Mouse (Mus musculus) embryonic facial prominence, embryonic 15.5 days (tissue): Measurements from ENCODE around the gene Rasgef1a. TPM values are rescaled to one million over a fixed set of nuclear protein-coding genes. Genes with fewer than 3 reads are reported as not detected.
A peak's percentile ranks its signal among the peaks of the same experiment; 100 is the strongest.

Experiments
- ATAC-seq: fragments of 200-750 bp; cut with Nextera tagmentation; 2 replicates; pipeline ENCODE4 v1.8.0; 2017; ENCODE audit warnings: low read depth, moderate TSS enrichment; ENCODE audit not compliant: insufficient number of reproducible peaks, low FRiP score, low TSS enrichment
- H3K27ac ChIP-seq: fragments of 300-500 bp; sonication (generic); replicated peaks from 2 replicates; pipeline ENCODE4 v1.5.1; 2015; ENCODE audit warnings: mild to moderate bottlenecking, inconsistent platforms
- H3K27me3 ChIP-seq: fragments of 300-500 bp; sonication (generic); 2 replicates; pipeline ENCODE4 v1.6.1; 2015; ENCODE audit warnings: inconsistent platforms
- H3K36me3 ChIP-seq: fragments of 300-500 bp; sonication (generic); 2 replicates; pipeline ENCODE4 v1.6.1; 2015; ENCODE audit warnings: mild to moderate bottlenecking, inconsistent platforms
- H3K4me1 ChIP-seq: fragments of 300-500 bp; sonication (generic); 2 replicates; pipeline ENCODE4 v1.6.1; 2015; ENCODE audit warnings: inconsistent platforms
- H3K4me2 ChIP-seq: fragments of 300-500 bp; sonication (generic); replicated peaks from 2 replicates; pipeline ENCODE4 v1.6.1; 2015; ENCODE audit warnings: mild to moderate bottlenecking, inconsistent platforms
- H3K4me3 ChIP-seq: fragments of 300-500 bp; sonication (generic); replicated peaks from 2 replicates; pipeline ENCODE4 v1.5.1; 2015; ENCODE audit warnings: mild to moderate bottlenecking, inconsistent platforms
- H3K9ac ChIP-seq: fragments of 300-500 bp; sonication (generic); 2 replicates; pipeline ENCODE4 v1.6.1; 2015; ENCODE audit warnings: inconsistent platforms
- H3K9me3 ChIP-seq: fragments of 300-500 bp; sonication (generic); replicated peaks from 2 replicates; pipeline ENCODE4 v1.6.1; 2016; ENCODE audit warnings: inconsistent platforms
- WGBS: fragments of 180-500 bp; shearing (Covaris S2); methylation state at CpG from one replicate; pipeline ENCODE4 v1.1.7; 2015; 5-methylcytosine and 5-hydroxymethylcytosine counted together
- polyA plus RNA-seq: library from polyadenylated mRNA; unstranded; fragments of >200 nt; fragmentation: Nextera tagmentation; extraction: Ambion mirVana; gene quantifications from 2 replicates; pipeline ENCODE4 v1.2.1, GENCODE M21; 2015

Rasgef1a gene
- 0.64 and 0.73 TPM in 2 replicates for polyA plus RNA-seq

GRCm38 (mm10) chr6:118010756-118011615, at the start of gene Rasgef1a:
TSS of gene Rasgef1a (plus strand) at chr6:118011438.
- no peak for ATAC-seq

DNA sequence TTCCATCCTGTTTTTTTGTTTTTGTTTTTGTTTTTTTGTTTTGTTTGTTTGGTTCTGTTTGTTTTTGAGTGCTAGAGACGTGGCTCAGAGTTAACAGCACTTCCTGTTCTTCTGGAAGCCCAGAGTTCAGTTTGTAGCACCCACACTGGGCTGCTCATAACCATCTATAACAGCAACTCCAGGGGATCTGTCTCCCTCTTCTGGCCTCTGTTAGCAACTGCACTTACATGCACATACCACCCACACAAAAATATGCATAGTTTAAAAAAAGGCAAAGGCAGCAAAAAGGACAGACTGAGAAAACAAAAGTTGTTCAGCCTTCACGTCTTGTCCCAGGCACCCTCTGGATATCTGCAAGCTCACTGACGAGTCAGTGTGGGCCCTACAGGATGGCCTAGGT, 48.0 kb upstream of the Rasgef1a start:
- Histone ChIP-seq H3K4me1 (no peaks in the 10 kb centered on the region), H3K27me3 (no peaks in the 10 kb centered on the region), H3K27ac (no peak overlapping the region), H3K36me3 (no peaks in the 10 kb centered on the region), H3K4me2 (no peak overlapping the region), H3K9ac (no peak overlapping the region), H3K4me3 (no peak overlapping the region), H3K9me3 (no peaks in the 10 kb centered on the region)
- no peak for ATAC-seq
- WGBS = 81% methylated on average over 3 of the region's 3 CpGs

More at GRCm38 (mm10) chr6:118010756-118011615, at the start of gene Rasgef1a:
- WGBS = 11% methylated on average over 58 of the region's 70 CpGs
- peak within 1 kb of the TSS; percentile 42 for H3K4me3 ChIP-seq
- peaks cover 41% of the 10 kb centered on the region for H3K27me3 ChIP-seq
- H3K9me3 ChIP-seq = no peaks in the 10 kb centered on the region
- no peak within 1 kb of the TSS for H3K27ac ChIP-seq
- H3K36me3 ChIP-seq = no peaks in the 10 kb centered on the region
- H3K9ac ChIP-seq = 0 out of 2 replicates have a peak within 1 kb of the TSS, but pooled peaks have one; percentile 12
- H3K4me1 ChIP-seq = peaks cover 9% of the 10 kb centered on the region
- peak within 1 kb of the TSS; percentile 90 for H3K4me2 ChIP-seq

- Histone ChIP-seq H3K4me3 (no peak overlapping the region), H3K27ac (no peak overlapping the region), H3K27me3 (no peaks in the 10 kb centered on the region), H3K4me2 (no peak overlapping the region), H3K9me3 (no peaks in the 10 kb centered on the region), H3K36me3 (no peaks in the 10 kb centered on the region), H3K4me1 (no peaks in the 10 kb centered on the region), H3K9ac (no peak overlapping the region)
- no peak for ATAC-seq
- 36% methylated on average over 9 of the region's 9 CpGs for WGBS
Observed at GRCm38 (mm10) chr6:117966729-117967128, 44.5 kb upstream of the Rasgef1a start.

DNA sequence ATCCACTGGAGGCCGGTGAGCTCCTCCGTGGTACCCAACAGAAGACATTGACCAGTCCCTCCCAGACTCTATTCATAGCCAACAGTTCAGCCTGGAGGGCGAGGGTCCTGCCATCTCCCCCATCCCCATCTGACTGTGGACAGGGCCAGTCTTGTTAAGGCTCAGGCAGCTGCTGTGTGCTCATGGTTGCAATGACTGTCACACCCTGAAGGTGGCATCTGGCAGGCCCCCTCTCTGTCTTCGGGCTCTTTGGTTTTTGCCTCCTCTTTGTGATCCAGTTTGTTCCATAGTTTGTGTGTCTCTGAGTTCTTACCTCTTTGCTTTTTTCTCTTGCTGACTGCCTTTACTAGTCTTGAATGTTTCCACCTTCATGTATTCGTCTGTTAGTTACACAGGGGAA, 24.1 kb upstream of the Rasgef1a start:
- Histone ChIP-seq H3K27ac (no peak overlapping the region), H3K9ac (no peak overlapping the region), H3K4me2 (no peak overlapping the region), H3K9me3 (no peaks in the 10 kb centered on the region), H3K4me1 (no peaks in the 10 kb centered on the region), H3K36me3 (no peaks in the 10 kb centered on the region), H3K27me3 (no peaks in the 10 kb centered on the region), H3K4me3 (no peak overlapping the region)
- no peak for ATAC-seq
- 58% methylated on average over 5 of the region's 5 CpGs for WGBS

DNA sequence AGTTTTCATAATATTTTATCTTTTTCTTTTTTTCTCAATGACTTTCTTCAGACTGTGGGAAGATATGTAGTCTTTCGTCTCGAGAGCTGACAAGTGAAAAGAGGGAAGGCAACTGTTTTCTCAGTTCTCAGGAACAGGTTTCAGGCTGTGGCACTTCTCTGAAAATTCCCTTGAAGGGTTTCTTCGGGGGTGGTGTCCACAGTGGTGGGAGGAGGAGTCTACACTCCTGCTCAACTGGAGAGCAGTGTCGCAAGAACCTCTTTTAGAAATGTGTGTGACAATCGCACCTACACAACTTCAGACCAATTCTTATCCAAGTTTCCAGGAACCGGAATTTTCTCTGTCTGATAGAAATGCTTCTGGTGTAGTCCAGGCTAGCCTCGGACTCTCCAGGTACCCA, 22.0 kb upstream of the Rasgef1a start:
- Histone ChIP-seq H3K4me3 (no peak overlapping the region), H3K4me2 (no peak overlapping the region), H3K27ac (no peak overlapping the region), H3K27me3 (no peaks in the 10 kb centered on the region), H3K36me3 (no peaks in the 10 kb centered on the region), H3K9me3 (no peaks in the 10 kb centered on the region), H3K9ac (no peak overlapping the region), H3K4me1 (no peaks in the 10 kb centered on the region)
- 78% methylated on average over 7 of the region's 7 CpGs for WGBS
- ATAC-seq = no peak

- Histone ChIP-seq H3K9ac (no peak overlapping the region), H3K4me2 (no peak overlapping the region), H3K4me3 (no peak overlapping the region), H3K36me3 (no peaks in the 10 kb centered on the region), H3K27me3 (no peaks in the 10 kb centered on the region), H3K9me3 (no peaks in the 10 kb centered on the region), H3K27ac (no peak overlapping the region), H3K4me1 (no peaks in the 10 kb centered on the region)
- no peak for ATAC-seq
- WGBS = 70% methylated on average over 8 of the region's 8 CpGs
Observed at GRCm38 (mm10) chr6:117990649-117991048, 20.6 kb upstream of the Rasgef1a start.

DNA sequence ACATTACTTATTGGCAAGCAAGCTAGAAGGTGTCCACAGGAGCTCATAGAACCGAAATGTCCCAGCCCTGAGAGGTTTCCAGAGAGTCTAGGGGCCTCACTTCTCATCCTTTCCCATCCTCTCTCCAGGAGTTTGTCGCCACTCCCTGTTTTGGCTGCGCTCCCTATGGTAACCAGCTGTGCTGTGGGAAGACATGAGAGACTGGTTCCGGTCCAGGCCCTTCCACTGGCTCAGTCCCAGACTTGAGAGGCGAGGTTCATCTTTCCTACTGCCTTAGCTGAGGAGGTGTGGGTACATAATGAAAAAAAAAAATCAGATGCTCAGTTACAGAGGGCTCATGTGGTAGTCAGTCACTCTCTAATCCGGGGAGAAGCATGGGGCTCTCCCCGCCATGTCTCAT, 19.9 kb upstream of the Rasgef1a start:
- Histone ChIP-seq H3K36me3 (no peaks in the 10 kb centered on the region), H3K4me2 (no peak overlapping the region), H3K4me3 (no peak overlapping the region), H3K27me3 (no peaks in the 10 kb centered on the region), H3K27ac (no peak overlapping the region), H3K4me1 (no peaks in the 10 kb centered on the region), H3K9me3 (no peaks in the 10 kb centered on the region), H3K9ac (no peak overlapping the region)
- WGBS = 74% methylated on average over 7 of the region's 7 CpGs
- no peak for ATAC-seq

DNA sequence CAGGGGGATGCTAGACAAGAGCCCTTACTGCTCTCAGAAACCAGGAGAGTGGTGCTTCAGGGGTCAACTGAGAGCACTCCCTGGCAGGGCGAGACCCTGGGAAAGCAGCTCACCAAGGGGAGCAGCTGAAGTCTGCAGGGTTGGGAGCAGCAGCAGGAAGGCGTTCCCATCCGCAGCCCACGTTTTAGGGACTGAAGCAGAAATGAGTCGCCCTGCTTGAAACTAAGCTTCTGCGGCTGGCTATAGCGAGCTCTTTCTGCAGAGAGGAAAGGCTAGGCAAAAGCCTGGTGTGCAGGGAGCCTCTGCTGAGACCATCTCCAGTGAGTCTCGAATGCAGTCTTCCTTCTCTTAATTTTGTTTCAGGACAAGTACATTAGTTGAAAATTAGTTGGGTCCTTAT, 19.3 kb upstream of the Rasgef1a start:
- Histone ChIP-seq H3K9ac (no peak overlapping the region), H3K9me3 (no peaks in the 10 kb centered on the region), H3K27ac (no peak overlapping the region), H3K36me3 (no peaks in the 10 kb centered on the region), H3K27me3 (no peaks in the 10 kb centered on the region), H3K4me2 (no peak overlapping the region), H3K4me3 (no peak overlapping the region), H3K4me1 (no peaks in the 10 kb centered on the region)
- ATAC-seq = no peak
- 66% methylated on average over 8 of the region's 8 CpGs for WGBS

- H3K9ac ChIP-seq = no peak overlapping the region
- 0 out of 2 replicates have a peak, but pooled peaks cover 2% of the 10 kb centered on the region for H3K27me3 ChIP-seq
- no peaks in the 10 kb centered on the region for H3K4me1 ChIP-seq
- H3K36me3 ChIP-seq = no peaks in the 10 kb centered on the region
- no peak for ATAC-seq
- H3K27ac ChIP-seq = no peak overlapping the region
- WGBS = 59% methylated on average over 9 of the region's 9 CpGs
- no peaks in the 10 kb centered on the region for H3K9me3 ChIP-seq
- no peak overlapping the region for H3K4me3 ChIP-seq
- H3K4me2 ChIP-seq = no peak overlapping the region
Observed at GRCm38 (mm10) chr6:117995168-117995567, 16.1 kb upstream of the Rasgef1a start.

GRCm38 (mm10) chr6:118001272-118001671, 10.0 kb upstream of the Rasgef1a start:
- Histone ChIP-seq H3K27ac (no peak overlapping the region), H3K9ac (no peak overlapping the region), H3K36me3 (no peaks in the 10 kb centered on the region), H3K4me1 (no peaks in the 10 kb centered on the region), H3K4me2 (no peak overlapping the region), H3K4me3 (no peak overlapping the region), H3K27me3 (peaks cover 4% of the 10 kb centered on the region; the same call in 1 of the 2 replicates), H3K9me3 (no peaks in the 10 kb centered on the region)
- ATAC-seq = no peak
- 17% methylated on average over 3 of the region's 3 CpGs for WGBS

DNA sequence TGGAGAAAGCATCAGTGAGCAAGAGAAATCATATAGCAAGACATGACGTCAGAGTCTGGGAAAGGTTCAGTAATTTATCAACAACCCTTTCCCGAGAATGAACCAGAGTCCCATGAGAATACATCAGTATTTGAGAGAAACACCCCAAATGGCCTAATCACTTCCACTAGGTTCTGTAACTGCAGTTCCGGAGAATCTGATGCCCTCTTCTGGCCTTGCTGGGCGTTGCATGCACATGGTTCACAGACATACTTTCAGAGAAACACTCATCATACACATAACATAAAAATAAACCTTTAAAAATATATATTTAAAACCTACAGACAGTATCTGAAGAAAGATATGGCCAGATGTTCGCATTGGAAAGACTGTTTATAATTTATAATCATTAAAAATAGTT, 3.9 kb upstream of the Rasgef1a start:
- ATAC-seq = no peak
- Histone ChIP-seq H3K4me1 (peaks cover 9% of the 10 kb centered on the region), H3K27me3 (peaks cover 26% of the 10 kb centered on the region), H3K36me3 (no peaks in the 10 kb centered on the region), H3K4me2 (no peak overlapping the region), H3K27ac (no peak overlapping the region), H3K9ac (no peak overlapping the region), H3K4me3 (no peak overlapping the region), H3K9me3 (no peaks in the 10 kb centered on the region)
- WGBS = 51% methylated on average over 5 of the region's 5 CpGs
